Mouse (Mus musculus): Measurements from ENCODE around the gene Prmt9.

- no peak for TF ChIP-seq CTCF (IDR thresholded peaks at IDR 0.05; ENCODE audit: low read depth, low read length)
- TF ChIP-seq GATA1 (IDR thresholded peaks at IDR 0.05; ENCODE audit: borderline replicate concordance, low read length) = no peak
- TF ChIP-seq TAL1 (conservative IDR thresholded peaks at IDR 0.05; ENCODE audit: low read depth, low read length) = no peak
- TF ChIP-seq GATA2 (IDR thresholded peaks at IDR 0.05; ENCODE audit: borderline replicate concordance, low read depth, low read length) = no peak
- no peak for TF ChIP-seq POLR2AphosphoS5 (IDR thresholded peaks at IDR 0.05; ENCODE audit: insufficient replicate concordance, low read depth, low read length)
Observed at GRCm38 (mm10) chr8:77502547-77502946, 46.6 kb upstream of the Prmt9 start.
